Mouse (Mus musculus): ENCODE measurements around the gene Mpv17l2. TPM values are rescaled to one million over a fixed set of nuclear protein-coding genes. Genes with fewer than 3 reads are reported as not detected.

The Mpv17l2 gene
- polyA plus RNA-seq (2014; fragmentation: Nextera tagmentation; extraction: Ambion mirVana) = 42.8 and 43.1 TPM in 2 replicates

DNA sequence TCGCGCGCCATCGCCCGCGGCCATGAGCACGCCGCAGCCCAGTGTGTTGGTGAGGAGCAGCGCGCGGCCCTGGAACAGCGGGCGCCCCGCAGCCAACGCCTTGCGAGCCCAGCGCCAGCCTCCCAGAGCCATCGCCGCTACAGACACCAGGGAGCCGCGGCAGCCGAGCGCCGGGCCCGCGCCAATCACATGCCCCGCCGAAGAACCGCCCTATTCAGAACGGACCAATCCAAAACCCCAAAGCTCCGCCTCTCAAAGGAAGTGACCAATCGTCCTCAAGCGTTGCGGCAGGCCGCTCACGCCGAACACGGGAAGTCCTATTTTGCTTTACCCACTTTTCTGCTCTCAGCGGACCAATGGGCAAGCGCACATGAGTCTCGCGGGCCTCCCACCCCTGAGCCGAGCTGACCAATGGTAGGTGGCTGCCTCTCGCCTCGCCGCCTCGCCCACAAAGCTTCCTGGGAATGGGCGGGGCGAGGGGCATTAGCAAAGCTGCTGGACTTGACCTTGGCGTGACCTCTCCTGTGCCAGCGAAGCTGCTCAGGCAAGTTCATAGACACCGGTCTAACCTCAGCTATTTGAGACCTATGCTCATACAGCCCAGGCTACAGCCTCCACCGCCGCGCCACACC lies at the start of gene Mpv17l2:
TSS of gene Mpv17l2 (minus strand) at position 172 of the 632 bp plus-strand sequence.
- H3K36me3 ChIP-seq (ENCODE audit: control insufficient read depth, insufficient read depth, low read length) = peaks cover 21% of the 10 kb centered on the region
- peak within 1 kb of the TSS; percentile 60 for H3K4me3 ChIP-seq (ENCODE audit: low read depth, low read length)
- H3K27ac ChIP-seq (ENCODE audit: low read length) = peak within 1 kb of the TSS; percentile 52; the same call in 1 of the 2 replicates
- no peaks in the 10 kb centered on the region for H3K27me3 ChIP-seq (ENCODE audit: control insufficient read depth, insufficient read depth, low read length)
- H3K9me3 ChIP-seq (ENCODE audit: control insufficient read depth, low read depth, low read length) = no peaks in the 10 kb centered on the region
- peaks cover 17% of the 10 kb centered on the region; the same call in 1 of the 2 replicates for H3K4me1 ChIP-seq (ENCODE audit: control insufficient read depth, insufficient read depth, low read length)
- ATAC-seq (ENCODE audit: insufficient number of reproducible peaks, insufficient read depth, low FRiP score, low read depth) = peak; percentile 94
- peak within 1 kb of the TSS; percentile 95 for H3K4me2 ChIP-seq (replicated peaks; ENCODE audit: low read depth, low read length)
- WGBS = 2% methylated on average over 55 of the region's 55 CpGs
- peak within 1 kb of the TSS; percentile 67 for H3K9ac ChIP-seq (replicated peaks; ENCODE audit: low read depth, low read length)

DNA sequence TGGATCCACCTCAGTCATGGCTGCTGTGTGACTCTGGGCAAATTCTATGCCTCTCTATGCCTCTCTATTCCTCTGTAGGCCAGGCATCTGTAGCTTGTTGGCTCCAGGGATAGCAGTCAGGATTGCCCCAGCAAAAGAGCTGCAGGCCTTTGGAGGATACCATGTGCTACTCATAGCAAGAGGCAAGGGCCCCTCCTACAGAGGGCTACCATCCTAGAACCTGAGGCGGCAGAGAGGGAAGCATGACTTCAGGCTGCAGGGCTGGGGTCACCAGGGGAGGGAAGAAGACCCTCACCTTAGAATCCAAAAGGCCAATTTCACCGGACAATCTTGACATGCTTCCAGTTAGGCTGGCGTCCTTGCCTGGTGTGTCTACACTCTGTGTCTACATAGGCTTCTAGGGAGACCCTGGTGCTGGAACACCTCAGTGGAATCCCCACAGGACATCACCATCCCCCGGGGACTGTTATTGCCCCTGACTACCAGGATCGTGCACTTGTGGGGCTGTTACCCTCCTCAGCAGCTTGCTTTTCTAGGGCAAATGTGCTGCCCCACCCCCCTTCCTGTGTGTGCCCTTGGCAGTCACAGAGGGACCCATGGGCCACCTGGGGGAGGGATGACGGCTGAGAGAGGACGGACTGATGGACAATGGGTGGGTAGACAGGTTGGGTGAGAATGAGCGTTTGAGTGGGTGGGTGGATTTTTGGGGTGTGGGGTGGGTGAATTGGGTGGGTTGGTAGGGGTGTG lies 48.4 kb upstream of the Mpv17l2 start:
- H3K9ac ChIP-seq (replicated peaks; ENCODE audit: low read depth, low read length) = no peak overlapping the region
- peaks cover 5% of the 10 kb centered on the region for H3K4me1 ChIP-seq (ENCODE audit: control insufficient read depth, insufficient read depth, low read length)
- H3K4me3 ChIP-seq (ENCODE audit: low read depth, low read length) = no peak overlapping the region
- H3K27me3 ChIP-seq (ENCODE audit: control insufficient read depth, insufficient read depth, low read length) = no peaks in the 10 kb centered on the region
- H3K4me2 ChIP-seq (replicated peaks; ENCODE audit: low read depth, low read length) = no peak overlapping the region
- no peaks in the 10 kb centered on the region for H3K9me3 ChIP-seq (ENCODE audit: control insufficient read depth, low read depth, low read length)
- no peak for ATAC-seq (ENCODE audit: insufficient number of reproducible peaks, insufficient read depth, low FRiP score, low read depth)
- H3K27ac ChIP-seq (ENCODE audit: low read length) = no peak overlapping the region
- 72% methylated on average over 8 of the region's 8 CpGs for WGBS
- no peaks in the 10 kb centered on the region for H3K36me3 ChIP-seq (ENCODE audit: control insufficient read depth, insufficient read depth, low read length)

DNA sequence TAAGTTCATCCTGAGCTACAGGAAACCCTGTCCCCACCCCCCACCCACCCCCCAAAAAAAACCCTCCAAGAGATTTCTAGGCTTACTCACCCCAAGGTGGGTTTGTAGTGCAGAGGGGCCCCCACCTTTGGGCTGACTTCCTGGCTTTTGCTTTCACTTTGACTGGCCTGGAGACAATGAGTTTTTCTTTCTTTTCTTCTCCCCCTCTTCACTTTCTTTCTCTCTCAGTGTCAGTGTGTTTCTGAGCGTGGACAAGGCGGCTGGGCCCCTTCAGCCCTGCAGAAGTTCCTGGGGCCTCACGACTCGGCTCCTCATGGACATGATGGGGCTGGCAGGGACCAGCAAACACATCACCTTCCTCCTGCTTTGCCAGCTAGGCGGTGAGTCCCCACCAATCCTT lies 47.5 kb upstream of the Mpv17l2 start, which contains the start of gene Il12rb1:
TSS of gene Il12rb1 (plus strand) at position 211 of the 400 bp plus-strand sequence.
- no peak for ATAC-seq (ENCODE audit: insufficient number of reproducible peaks, insufficient read depth, low FRiP score, low read depth)
- 0 out of 2 replicates have a peak, but pooled peaks cover 7% of the 10 kb centered on the region for H3K27me3 ChIP-seq (ENCODE audit: control insufficient read depth, insufficient read depth, low read length)
- WGBS = 59% methylated on average over 5 of the region's 5 CpGs
- peaks cover 11% of the 10 kb centered on the region for H3K4me1 ChIP-seq (ENCODE audit: control insufficient read depth, insufficient read depth, low read length)
- no peak within 1 kb of the TSS for H3K4me3 ChIP-seq (ENCODE audit: low read depth, low read length)
- no peaks in the 10 kb centered on the region for H3K36me3 ChIP-seq (ENCODE audit: control insufficient read depth, insufficient read depth, low read length)
- no peak within 1 kb of the TSS for H3K9ac ChIP-seq (replicated peaks; ENCODE audit: low read depth, low read length)
- H3K27ac ChIP-seq (ENCODE audit: low read length) = no peak within 1 kb of the TSS
- no peaks in the 10 kb centered on the region for H3K9me3 ChIP-seq (ENCODE audit: control insufficient read depth, low read depth, low read length)
- H3K4me2 ChIP-seq (replicated peaks; ENCODE audit: low read depth, low read length) = no peak within 1 kb of the TSS

DNA sequence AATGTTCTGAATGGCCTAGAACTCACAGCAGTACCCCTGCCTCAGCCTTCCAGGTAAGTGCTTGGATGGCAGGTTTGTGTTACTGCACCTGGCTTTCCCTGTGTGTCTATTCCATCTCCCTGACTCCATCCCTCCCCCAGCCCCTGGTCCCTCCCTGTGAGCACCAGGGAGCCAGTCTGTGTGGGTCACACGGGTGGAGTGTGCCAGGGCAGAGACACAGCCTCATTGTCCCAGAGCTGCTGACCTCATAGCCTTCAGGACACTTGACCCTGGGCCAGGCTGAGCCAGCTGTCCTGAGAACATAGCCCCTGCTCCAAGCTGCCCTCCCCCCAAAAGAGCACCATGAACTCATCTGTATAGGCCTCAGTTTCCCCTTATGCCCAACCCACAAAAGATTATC lies 46.6 kb upstream of the Mpv17l2 start:
- Histone ChIP-seq H3K36me3 (ENCODE audit: control insufficient read depth, insufficient read depth, low read length) (no peaks in the 10 kb centered on the region), H3K27ac (ENCODE audit: low read length) (no peak overlapping the region), H3K9me3 (ENCODE audit: control insufficient read depth, low read depth, low read length) (no peaks in the 10 kb centered on the region), H3K4me1 (ENCODE audit: control insufficient read depth, insufficient read depth, low read length) (peaks cover 11% of the 10 kb centered on the region), H3K4me3 (ENCODE audit: low read depth, low read length) (no peak overlapping the region), H3K27me3 (ENCODE audit: control insufficient read depth, insufficient read depth, low read length) (0 out of 2 replicates have a peak, but pooled peaks cover 8% of the 10 kb centered on the region), H3K9ac (replicated peaks; ENCODE audit: low read depth, low read length) (no peak overlapping the region), H3K4me2 (replicated peaks; ENCODE audit: low read depth, low read length) (no peak overlapping the region)
- WGBS = 67% methylated on average over 1 of the region's 1 CpGs
- ATAC-seq (ENCODE audit: insufficient number of reproducible peaks, insufficient read depth, low FRiP score, low read depth) = no peak

DNA sequence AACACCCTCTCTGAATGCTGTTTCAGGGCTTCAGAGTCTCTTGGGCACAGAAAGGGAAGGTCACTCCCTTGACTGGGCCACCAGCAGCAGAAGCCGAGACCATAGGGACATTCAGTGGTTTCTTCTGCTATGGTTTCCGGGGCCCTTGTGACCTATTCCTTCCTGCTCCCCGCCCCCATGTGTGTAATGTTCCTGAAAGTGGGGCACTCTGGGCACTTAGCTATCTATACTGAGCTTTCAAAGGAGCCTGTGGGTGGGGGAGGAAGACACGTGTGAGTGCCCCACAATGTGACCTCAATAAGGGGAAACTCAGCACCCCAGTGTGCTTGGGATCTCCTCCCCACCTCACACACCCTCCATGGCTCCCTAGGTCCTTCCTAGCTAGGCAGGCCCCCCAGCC lies 45.8 kb upstream of the Mpv17l2 start:
- Histone ChIP-seq H3K4me2 (replicated peaks; ENCODE audit: low read depth, low read length) (no peak overlapping the region), H3K9ac (replicated peaks; ENCODE audit: low read depth, low read length) (no peak overlapping the region), H3K4me1 (ENCODE audit: control insufficient read depth, insufficient read depth, low read length) (peaks cover 11% of the 10 kb centered on the region), H3K27ac (ENCODE audit: low read length) (no peak overlapping the region), H3K36me3 (ENCODE audit: control insufficient read depth, insufficient read depth, low read length) (no peaks in the 10 kb centered on the region), H3K27me3 (ENCODE audit: control insufficient read depth, insufficient read depth, low read length) (0 out of 2 replicates have a peak, but pooled peaks cover 8% of the 10 kb centered on the region), H3K4me3 (ENCODE audit: low read depth, low read length) (no peak overlapping the region), H3K9me3 (ENCODE audit: control insufficient read depth, low read depth, low read length) (no peaks in the 10 kb centered on the region)
- ATAC-seq (ENCODE audit: insufficient number of reproducible peaks, insufficient read depth, low FRiP score, low read depth) = no peak
- WGBS = 74% methylated on average over 4 of the region's 4 CpGs

DNA sequence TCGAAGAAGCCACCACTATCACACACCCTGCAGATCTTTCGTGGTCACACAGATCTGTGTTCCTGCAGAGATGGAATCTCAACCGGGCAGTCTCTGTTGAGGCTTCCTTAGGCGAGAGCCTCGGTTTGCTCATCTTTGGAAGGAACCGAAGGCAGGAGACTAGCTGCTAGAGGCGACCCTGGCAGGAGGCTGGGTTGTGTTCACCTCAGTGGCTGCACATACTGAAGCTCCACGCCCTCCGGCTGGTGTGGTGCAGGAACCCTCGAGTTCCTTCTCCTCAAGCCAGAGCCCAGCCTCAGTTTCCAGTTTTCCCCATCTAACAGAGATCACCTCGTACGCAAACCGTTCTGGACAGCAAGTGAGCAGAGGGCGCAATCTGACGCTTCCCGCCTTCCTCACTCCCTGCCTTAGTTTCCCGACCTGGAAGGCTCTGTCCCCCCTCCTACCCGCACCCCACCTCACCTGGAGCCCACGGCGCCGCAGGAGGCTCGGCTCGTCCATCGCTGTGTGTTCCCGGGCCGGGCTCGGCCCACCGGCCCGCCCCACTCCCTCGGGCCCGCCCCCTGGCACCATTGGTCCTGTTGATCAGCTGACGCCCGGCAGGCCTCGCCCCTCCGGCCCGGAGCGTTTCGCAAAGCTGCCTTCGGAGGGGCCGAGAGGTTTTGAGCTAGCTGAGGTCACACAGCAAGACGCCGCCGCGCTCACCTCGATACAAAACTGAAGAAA lies 43.9 kb upstream of the Mpv17l2 start, which contains the start of gene Mast3:
TSS of gene Mast3 (minus strand) at position 574 of the 726 bp plus-strand sequence.
- Histone ChIP-seq H3K4me2 (replicated peaks; ENCODE audit: low read depth, low read length) (peak within 1 kb of the TSS; percentile 96), H3K36me3 (ENCODE audit: control insufficient read depth, insufficient read depth, low read length) (no peaks in the 10 kb centered on the region), H3K4me1 (ENCODE audit: control insufficient read depth, insufficient read depth, low read length) (peaks cover 11% of the 10 kb centered on the region), H3K27me3 (ENCODE audit: control insufficient read depth, insufficient read depth, low read length) (peaks cover 12% of the 10 kb centered on the region; the same call in 1 of the 2 replicates), H3K9me3 (ENCODE audit: control insufficient read depth, low read depth, low read length) (no peaks in the 10 kb centered on the region), H3K4me3 (ENCODE audit: low read depth, low read length) (peak within 1 kb of the TSS; percentile 44), H3K27ac (ENCODE audit: low read length) (no peak within 1 kb of the TSS), H3K9ac (replicated peaks; ENCODE audit: low read depth, low read length) (no peak within 1 kb of the TSS)
- 1% methylated on average over 45 of the region's 45 CpGs for WGBS
- peak; percentile 87 for ATAC-seq (ENCODE audit: insufficient number of reproducible peaks, insufficient read depth, low FRiP score, low read depth)

DNA sequence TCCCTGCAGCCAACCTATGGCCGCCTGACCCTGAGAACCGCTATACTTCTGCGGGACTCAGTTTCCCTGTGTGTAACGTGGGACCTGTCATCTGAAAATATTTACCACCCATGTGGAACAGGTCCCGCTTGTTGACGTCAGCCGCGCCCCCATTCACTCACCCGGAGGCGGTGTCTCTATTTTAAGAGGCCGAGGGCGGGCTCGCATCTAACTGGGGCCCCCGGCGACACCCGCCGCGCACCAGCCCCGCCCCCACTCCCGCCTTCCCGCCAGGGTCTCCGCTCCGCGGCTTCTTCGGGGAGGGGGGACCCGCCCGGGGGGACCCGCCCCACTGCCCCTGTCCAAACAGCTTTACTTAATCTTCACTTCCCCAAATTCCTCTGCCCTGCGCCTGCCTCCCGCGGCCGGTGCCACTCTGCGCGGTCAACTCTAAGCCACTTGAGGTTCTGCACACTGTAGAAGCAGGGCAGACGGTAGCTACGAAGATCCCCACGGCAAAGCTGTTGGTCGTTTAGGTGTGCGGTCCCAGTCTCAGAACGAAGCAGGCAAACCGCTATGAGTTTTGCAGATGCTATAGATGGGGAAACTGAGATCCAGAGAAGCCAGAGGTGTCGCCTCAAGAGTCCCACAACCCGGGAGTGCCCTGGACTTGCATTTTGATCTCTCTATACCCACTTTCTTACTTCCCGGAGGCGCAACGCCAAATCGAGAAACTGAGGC lies 43.2 kb upstream of the Mpv17l2 start:
- Histone ChIP-seq H3K9me3 (ENCODE audit: control insufficient read depth, low read depth, low read length) (no peaks in the 10 kb centered on the region), H3K27me3 (ENCODE audit: control insufficient read depth, insufficient read depth, low read length) (peaks cover 17% of the 10 kb centered on the region; the same call in 1 of the 2 replicates), H3K36me3 (ENCODE audit: control insufficient read depth, insufficient read depth, low read length) (no peaks in the 10 kb centered on the region), H3K27ac (ENCODE audit: low read length) (no peak overlapping the region), H3K4me3 (ENCODE audit: low read depth, low read length) (peak overlapping the region; percentile 44), H3K4me1 (ENCODE audit: control insufficient read depth, insufficient read depth, low read length) (peaks cover 11% of the 10 kb centered on the region), H3K9ac (replicated peaks; ENCODE audit: low read depth, low read length) (no peak overlapping the region), H3K4me2 (replicated peaks; ENCODE audit: low read depth, low read length) (peak overlapping the region; percentile 96)
- 2% methylated on average over 45 of the region's 47 CpGs for WGBS
- 0 out of 2 replicates have a peak, but pooled peaks have one; percentile 23 for ATAC-seq (ENCODE audit: insufficient number of reproducible peaks, insufficient read depth, low FRiP score, low read depth)
